Mouse (Mus musculus): ENCODE measurements around the gene Klhl20.
A peak's percentile ranks its signal among the peaks of the same experiment; 100 is the strongest.

Gene Klhl20

GRCm38 (mm10) chr1:161071272-161071620 lies 60.1 kb downstream of the Klhl20 start:
- DNase-seq (ENCODE audit: low spot score in 2 of 2) = peak in 1 of 2 experiments; percentile 8

DNA sequence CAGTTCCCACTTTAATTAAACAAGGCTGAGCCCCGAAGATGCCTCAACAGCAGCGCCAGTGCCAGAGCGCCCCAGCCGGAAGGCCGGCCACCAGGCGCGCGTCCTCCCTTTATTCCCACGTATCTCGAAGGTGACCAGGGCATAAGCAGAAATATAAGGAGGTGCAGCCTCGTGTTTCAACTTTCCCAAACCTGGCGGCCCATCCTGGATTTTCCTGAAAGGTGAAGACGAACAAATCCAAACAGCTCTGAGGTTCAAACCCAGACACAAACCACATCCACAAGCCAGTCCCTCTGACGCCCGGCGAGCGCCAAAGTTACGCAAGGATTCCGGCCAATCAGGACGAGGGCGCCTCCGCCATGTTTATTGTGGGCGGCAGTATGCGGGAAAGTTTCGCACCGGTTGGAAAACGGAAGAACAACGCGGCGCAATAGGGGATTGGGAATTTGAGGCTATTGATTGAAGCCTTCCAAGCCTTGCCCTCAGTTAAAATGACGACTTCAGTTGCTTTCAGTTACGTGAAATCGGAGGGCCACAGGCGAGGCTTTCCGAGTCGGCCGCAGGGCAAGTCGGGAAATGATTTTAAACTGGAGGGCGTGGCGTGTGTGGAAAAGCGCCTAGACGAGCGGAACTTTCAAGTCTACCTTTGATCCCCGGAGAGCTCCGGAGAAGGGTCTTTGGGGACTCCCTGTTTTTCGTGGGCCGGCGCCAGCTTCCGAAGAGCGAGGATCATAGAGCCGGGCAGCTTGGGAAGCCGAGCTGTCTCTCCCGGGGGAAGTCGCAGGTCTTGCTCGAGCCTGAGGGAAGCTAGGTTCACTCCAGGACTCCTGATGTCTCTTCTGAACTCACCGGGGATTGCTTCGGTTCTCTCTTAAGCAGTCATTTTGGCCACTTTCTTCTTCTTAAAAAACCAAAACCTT lies 60.7 kb downstream of the Klhl20 start, which contains the start of the genes Dars2 and Cenpl:
TSS of gene Dars2 (minus strand) at position 307 of the 920 bp plus-strand sequence.
TSS of gene Cenpl (plus strand) at position 362 of the 920 bp plus-strand sequence.
- peak; percentile 92 to 95 for DNase-seq (ENCODE audit: low spot score in 2 of 2)

GRCm38 (mm10) chr1:161063351-161063750 lies 68.0 kb downstream of the Klhl20 start:
- no peak for DNase-seq (ENCODE audit: low spot score in 2 of 2)

- no peak for DNase-seq (ENCODE audit: low spot score in 2 of 2)
These were observed 74.1 kb downstream of the Klhl20 start for GRCm38 (mm10) chr1:161057164-161057563.

DNA sequence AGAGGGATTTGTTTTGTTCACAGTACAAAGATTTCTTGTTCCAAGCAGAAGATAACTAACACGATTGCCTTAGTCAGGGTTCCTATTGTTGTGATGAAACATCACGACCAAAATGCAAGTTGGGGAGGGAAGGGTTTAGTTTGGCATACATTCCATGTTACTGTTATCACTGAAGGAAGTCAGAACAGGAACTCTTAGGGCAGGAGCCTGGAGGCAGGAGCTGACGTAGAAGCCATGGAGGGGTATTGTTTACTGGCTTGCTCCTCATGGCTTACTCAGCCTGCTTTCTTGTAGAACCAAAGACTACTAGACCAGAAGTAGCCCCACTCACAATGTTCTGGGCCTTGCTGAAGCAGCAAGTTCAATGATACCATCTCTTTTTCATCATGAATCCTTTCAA lies 84.3 kb downstream of the Klhl20 start:
- DNase-seq (ENCODE audit: low spot score in 2 of 2) = no peak

GRCm38 (mm10) chr1:161041261-161042020 lies 89.9 kb downstream of the Klhl20 start:
- no peak for DNase-seq (ENCODE audit: low spot score in 2 of 2)

- DNase-seq (ENCODE audit: low spot score in 2 of 2) = no peak
These were observed 90.5 kb downstream of the Klhl20 start for GRCm38 (mm10) chr1:161040855-161041254.

DNA sequence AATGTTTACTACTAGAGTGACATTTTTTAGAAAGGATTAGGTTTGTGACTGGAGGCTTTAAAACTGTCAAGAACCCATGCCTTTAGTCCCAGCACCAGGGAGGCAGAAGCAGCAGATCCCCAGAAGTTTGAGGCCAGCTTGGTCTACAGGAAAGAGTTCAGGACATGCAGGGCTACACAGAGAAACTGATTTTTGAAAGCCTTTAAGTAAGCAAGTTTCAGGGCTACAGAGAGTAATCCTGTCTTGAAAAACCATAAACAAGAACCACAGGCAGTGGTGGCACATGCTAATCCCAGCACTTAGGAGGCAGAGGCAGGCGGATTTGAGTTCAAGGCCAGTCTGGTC lies 90.9 kb downstream of the Klhl20 start:
- no peak for DNase-seq (ENCODE audit: low spot score in 2 of 2)

DNA sequence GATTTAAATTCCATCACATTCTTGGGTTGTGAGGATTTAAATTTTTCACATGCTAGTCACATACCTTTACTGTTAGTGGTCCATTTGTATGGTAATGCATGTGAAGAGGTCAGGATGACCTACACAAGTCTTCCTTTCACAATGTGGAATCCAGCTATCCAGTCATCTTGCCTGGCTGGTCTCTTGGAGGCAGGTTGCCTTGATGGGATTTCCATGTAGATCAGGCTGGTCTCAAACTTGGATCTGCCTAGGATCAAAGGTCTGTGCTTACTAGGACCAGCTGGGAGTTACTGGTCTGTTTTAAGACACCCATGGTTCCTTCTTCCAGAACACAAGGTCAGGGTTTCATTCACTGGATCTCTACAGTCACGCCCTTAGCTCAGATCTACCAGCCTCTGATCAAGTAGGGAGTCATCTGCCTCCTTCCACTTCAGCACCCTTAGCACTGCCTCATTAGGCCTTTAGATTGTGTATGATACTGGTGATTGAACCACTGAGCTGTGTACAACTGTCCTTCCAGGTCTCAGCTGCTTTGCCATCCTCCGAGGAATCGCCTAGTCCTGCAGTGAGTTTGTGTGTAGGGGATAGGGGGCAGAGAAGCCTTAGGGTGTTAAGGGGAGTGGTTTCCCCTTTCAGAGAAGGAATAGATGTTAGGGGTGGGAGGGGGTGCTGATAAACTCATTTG lies 91.4 kb downstream of the Klhl20 start:
- DNase-seq (ENCODE audit: low spot score in 2 of 2) = no peak

- no peak for DNase-seq (ENCODE audit: low spot score in 2 of 2)
These were observed 92.2 kb downstream of the Klhl20 start for GRCm38 (mm10) chr1:161038968-161039721.

All from spleen, postnatal 36 days (tissue).